Comparison of ENCODE assay signal across 8 mouse cellular contexts in the genomic region with DNA sequence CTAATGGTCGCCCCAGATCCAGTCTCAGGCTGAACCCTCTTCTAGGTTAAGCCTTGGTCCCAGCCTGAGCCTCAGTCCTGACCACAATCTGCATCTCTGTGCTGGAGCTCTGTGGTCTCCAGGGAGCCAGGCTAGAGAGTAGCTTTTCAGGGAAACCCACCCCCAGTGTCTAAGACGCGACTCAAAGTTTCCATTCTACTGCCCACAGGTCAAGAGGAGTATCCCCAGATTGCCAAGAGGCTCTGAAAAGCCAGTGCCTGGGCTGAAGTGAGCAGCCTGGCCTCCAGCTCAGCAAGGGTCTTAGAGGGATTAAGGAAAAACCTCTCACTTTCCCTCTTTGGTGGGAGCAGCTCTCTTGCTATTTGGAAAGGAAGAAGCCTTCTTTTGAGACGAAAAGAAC. TPM values are rescaled to one million over a fixed set of nuclear protein-coding genes. Genes with fewer than 3 reads are reported as not detected.
DNase-seq lines count a peak whose midpoint lies in the region; ATAC-seq and TF ChIP-seq lines count a peak whose summit lies in the region.

No protein-coding gene starts in this region.

- TF ChIP-seq RAD21 in CH12.LX (IDR thresholded peaks at IDR 0.05; ENCODE audit: low read depth, low read length): no peak

- H3K9ac ChIP-seq in CH12.LX (ENCODE audit: insufficient read depth, low read depth): peak overlapping the region; percentile 61
- peak overlapping the region; percentile 38; the same call in 1 of the 2 replicates for H3K9ac ChIP-seq in heart, embryonic 16.5 days (ENCODE audit: low read length)

- in situ Hi-C loops in CH12.LX (cut with MboI; ENCODE audit: low pct_ligation_motif_present, low pct_unique_long_range_greater_than_20kb, low sequenced_read_pairs): loop anchor here (5.0 kb wide), 1 partner anchor 40 kb away; no protein-coding TSS in a partner anchor

- 30% methylated on average over 4 of the region's 4 CpGs for WGBS in heart, embryonic 16.5 days
- 49% methylated on average over 4 of the region's 4 CpGs for WGBS in macrophage (ENCODE audit: missing documents)

- no peak for TF ChIP-seq POLR2A in CH12.LX (IDR thresholded peaks at IDR 0.05; ENCODE audit: low read depth, low read length)

- no peak for TF ChIP-seq CTCF in CH12.LX (conservative IDR thresholded peaks at IDR 0.05 in 1 of 2, IDR thresholded peaks at IDR 0.05 in 1 of 2; ENCODE audit: low read depth in 2 of 2, low read length in 2 of 2)

- peaks cover 2 to 9% of the 10 kb centered on the region in 2 experiments; a peak in 3 of 4 replicates for H3K4me1 ChIP-seq in CH12.LX (ENCODE audit: control insufficient read depth in 1 of 2, insufficient read depth in 2 of 2)
- peaks cover 5% of the 10 kb centered on the region for H3K4me1 ChIP-seq in heart, embryonic 16.5 days (ENCODE audit: control insufficient read depth, insufficient read depth, low read length)

- H3K4me3 ChIP-seq in CH12.LX (replicated peaks in 1 of 3; ENCODE audit: low read depth in 2 of 3, low read length in 2 of 3, poor library complexity in 1 of 3): peak overlapping the region; percentile 32 to 60 (median 39)
- peak overlapping the region; percentile 42 for H3K4me3 ChIP-seq in heart, embryonic 16.5 days (ENCODE audit: low read length)
- H3K4me3 ChIP-seq in macrophage (ENCODE audit: inconsistent target): peak overlapping the region; percentile 33

- no peaks in the 10 kb centered on the region for H3K36me3 ChIP-seq in CH12.LX (replicated peaks in 1 of 2; ENCODE audit: control insufficient read depth in 1 of 2, insufficient read depth in 1 of 2, low read length in 1 of 2)
- no peaks in the 10 kb centered on the region for H3K36me3 ChIP-seq in heart, embryonic 16.5 days (ENCODE audit: control insufficient read depth, insufficient read depth)
- no peaks in the 10 kb centered on the region for H3K36me3 ChIP-seq in macrophage (ENCODE audit: inconsistent target)

- H3K27me3 ChIP-seq in CH12.LX (replicated peaks): no peaks in the 10 kb centered on the region
- no peaks in the 10 kb centered on the region for H3K27me3 ChIP-seq in heart, embryonic 16.5 days (ENCODE audit: control insufficient read depth, insufficient read depth, low read length)

- H3K9me3 ChIP-seq in CH12.LX (replicated peaks; ENCODE audit: low read length): no peaks in the 10 kb centered on the region
- no peaks in the 10 kb centered on the region for H3K9me3 ChIP-seq in heart, embryonic 16.5 days (replicated peaks; ENCODE audit: control insufficient read depth, low read length)

- intact Hi-C loops in left cerebral cortex, postnatal 25 days (cut with DNase I): loop anchor here (5.0 kb wide), 2 partner anchors 40 to 480 kb away; no protein-coding TSS in a partner anchor

- TF ChIP-seq EP300 in CH12.LX (IDR thresholded peaks at IDR 0.05; ENCODE audit: low read length): peak; percentile 55; the same call in 1 of the 2 replicates

- ATAC-seq in heart, embryonic 16.5 days (replicated peaks; ENCODE audit: extremely low read depth, insufficient read depth, low FRiP score): no peak

- peak; percentile 5 for DNase-seq in embryo, embryonic 10 days (ENCODE audit: low spot score)
- DNase-seq in embryo, embryonic 11 days: no peak
- peak; percentile 33 for DNase-seq in CH12.LX (ENCODE audit: extremely low read depth)
- DNase-seq in right cerebral cortex, postnatal 36 days (ENCODE audit: low spot score in 2 of 2): no peak
- DNase-seq in left cerebral cortex, postnatal 25 days (ENCODE audit: low spot score in 2 of 2): no peak
- DNase-seq in kidney, adult 11 months: no peak

- H3K27ac ChIP-seq in CH12.LX (ENCODE audit: insufficient read depth, low read depth) (no peak overlapping the region), macrophage (peak overlapping the region; percentile 68)
- H3K27ac ChIP-seq in heart, embryonic 16.5 days (ENCODE audit: low read length): no peak overlapping the region

- H3K4me2 ChIP-seq in CH12.LX (ENCODE audit: insufficient read depth, low read depth, poor library complexity, severe bottlenecking): peak overlapping the region; percentile 93
- H3K4me2 ChIP-seq in heart, embryonic 16.5 days (ENCODE audit: low read depth, low read length): peak overlapping the region; percentile 62

- dilution Hi-C loops in CH12.LX (cut with MboI; ENCODE audit: extremely low pct_ligation_motif_present, extremely low pct_unique_long_range_greater_than_20kb, low sequenced_read_pairs): no loop called here

- H3K79me2 ChIP-seq in CH12.LX (replicated peaks; ENCODE audit: control insufficient read depth, extremely low read depth, insufficient read depth, poor library complexity, severe bottlenecking): no peaks in the 10 kb centered on the region
- H3K79me2 ChIP-seq in macrophage (ENCODE audit: inconsistent target): no peaks in the 10 kb centered on the region; the same call in 1 of the 2 replicates

TF ChIP-seq in CH12.LX, 34 proteins besides CTCF, POLR2A, EP300 and RAD21:
- TF ChIP-seq JUN (IDR thresholded peaks at IDR 0.05; ENCODE audit: insufficient read depth, low read depth, low read length) (peak; percentile 79), ZKSCAN1 (IDR thresholded peaks at IDR 0.05; ENCODE audit: borderline replicate concordance, low read depth, low read length) (no peak), RCOR1 (conservative IDR thresholded peaks at IDR 0.05; ENCODE audit: low read depth, low read length) (0 out of 2 replicates have a peak, but pooled peaks have one; percentile 36), ETS1 (conservative IDR thresholded peaks at IDR 0.05; ENCODE audit: low read depth, low read length) (peak; percentile 62), SIN3A (IDR thresholded peaks at IDR 0.05; ENCODE audit: low read length) (0 out of 2 replicates have a peak, but pooled peaks have one; percentile 46), JUND (conservative IDR thresholded peaks at IDR 0.05; ENCODE audit: low read depth, low read length) (peak; percentile 74), IRF4 (IDR thresholded peaks at IDR 0.05; ENCODE audit: low read depth, low read length) (peak; percentile 32; the same call in 1 of the 2 replicates), TCF12 (IDR thresholded peaks at IDR 0.05; ENCODE audit: low read depth, low read length) (0 out of 2 replicates have a peak, but pooled peaks have one; percentile 28), KAT2A (IDR thresholded peaks at IDR 0.05; ENCODE audit: insufficient replicate concordance, low read length) (no peak), USF2 (conservative IDR thresholded peaks at IDR 0.05; ENCODE audit: low read depth, low read length) (no peak), USF1 (IDR thresholded peaks at IDR 0.05; ENCODE audit: low read depth, low read length) (no peak)

RNA-seq across cellular contexts. Expression of gene Elf4, which starts 0.6 kb away (rescaled TPM):
- total RNA-seq in CH12.LX (2012; rRNA removed) (4.8 and 5.3 TPM in 2 replicates), CH12.LX (2014; rRNA removed) (0.82 and 1.4 TPM in 2 replicates)
- polyA plus RNA-seq in CH12.LX (2012; ENCODE audit: insufficient read length, low read depth) (10.1 and 12.4 TPM in 2 replicates), macrophage (2018) (29.9 to 41.0 TPM (median 37.3 TPM) in 3 replicates)
- polyA plus RNA-seq in heart, embryonic 16.5 days (2015; fragmentation: Nextera tagmentation; extraction: Ambion mirVana): 10.0 and 10.1 TPM in 2 replicates
- 10 to 100 TPM; 31.7 to 79.8 (median 65.5) TPM for total RNA-seq in macrophage (2018; cell fraction: chromatin; rRNA removed)
- 10 to 100 TPM; 37.6 to 92.1 (median 58.9) TPM for total RNA-seq in macrophage (2018; cell fraction: cytosol; rRNA removed)
- 100 to 1,000 TPM in 3 of 26 experiments, 10 to 100 TPM in 23; 38.6 to 108 (median 69.6) TPM for total RNA-seq in macrophage (2018; cell fraction: nucleus; rRNA removed)
- under 1 TPM; 0.69 to 0.71 TPM for total RNA-seq in left cerebral cortex, postnatal 25 days (2021)

RNA-seq across cellular contexts. Expression of gene Aifm1, which starts 51.1 kb away (rescaled TPM):
- total RNA-seq in CH12.LX (2012; rRNA removed): 32.7 and 46.3 TPM in 2 replicates
- 30.3 and 32.0 TPM in 2 replicates for total RNA-seq in CH12.LX (2014; rRNA removed)
- 57.3 and 61.4 TPM in 2 replicates for polyA plus RNA-seq in CH12.LX (2012; ENCODE audit: insufficient read length, low read depth)
- polyA plus RNA-seq in heart, embryonic 16.5 days (2015; fragmentation: Nextera tagmentation; extraction: Ambion mirVana): 123 and 139 TPM in 2 replicates
- 10 to 100 TPM in 20 of 26 experiments, 1 to 10 TPM in 6; 4.1 to 39.3 (median 18.4) TPM for total RNA-seq in macrophage (2018; cell fraction: chromatin; rRNA removed)
- 10 to 100 TPM; 14.4 to 34.5 (median 22.2) TPM for total RNA-seq in macrophage (2018; cell fraction: cytosol; rRNA removed)
- 10 to 100 TPM in 21 of 26 experiments, 1 to 10 TPM in 5; 4.5 to 31.5 (median 17.8) TPM for total RNA-seq in macrophage (2018; cell fraction: nucleus; rRNA removed)
- 31.7 to 34.7 TPM (median 33.8 TPM) in 3 replicates for polyA plus RNA-seq in macrophage (2018)
- total RNA-seq in left cerebral cortex, postnatal 25 days (2021): 10 to 100 TPM; 26.1 to 27.2 TPM

RNA-seq across cellular contexts. Expression of gene Rab33a, which starts 56.8 kb away (rescaled TPM):
- total RNA-seq in CH12.LX (2012; rRNA removed): 0.13 TPM in 1 of 2 replicates, not detected in the other
- total RNA-seq in CH12.LX (2014; rRNA removed): not detected in 2 replicates
- polyA plus RNA-seq in CH12.LX (2012; ENCODE audit: insufficient read length, low read depth): not detected in 2 replicates
- 3.8 and 5.6 TPM in 2 replicates for polyA plus RNA-seq in heart, embryonic 16.5 days (2015; fragmentation: Nextera tagmentation; extraction: Ambion mirVana)
- 1 to 10 TPM in 7 of 26 experiments, under 1 TPM in 8, not detected in 11; 0.54 to 1.9 (median 0.87) TPM for total RNA-seq in macrophage (2018; cell fraction: chromatin; rRNA removed)
- under 1 TPM in 25 of 26 experiments, not detected in 1; 0.18 to 0.93 (median 0.38) TPM for total RNA-seq in macrophage (2018; cell fraction: cytosol; rRNA removed)
- total RNA-seq in macrophage (2018; cell fraction: nucleus; rRNA removed): 1 to 10 TPM in 11 of 26 experiments, under 1 TPM in 7, not detected in 8; 0.55 to 2.8 (median 1.2) TPM
- polyA plus RNA-seq in macrophage (2018): 0.85 to 1.0 TPM (median 1.0 TPM) in 3 replicates
- total RNA-seq in left cerebral cortex, postnatal 25 days (2021): 10 to 100 TPM; 32.1 to 40.6 TPM

Comparison
In these comparisons a context has a peak if more than half of its experiments do, and no peak if none do; other contexts are left out.
1. DNase-seq: peak in embryo, embryonic 10 days (single experiment) and CH12.LX (single experiment); none in embryo, embryonic 11 days (single experiment), right cerebral cortex, postnatal 36 days (0 of 2), left cerebral cortex, postnatal 25 days (0 of 2) and kidney, adult 11 months (single experiment).
2. Peak in every context shown above with its lines, with median percentiles within 50 percentile points of each other: H3K4me3 ChIP-seq.